Mouse (Mus musculus) heart, postnatal 0 days (tissue): ENCODE results near the gene Abhd14b.

ENCODE experiments used
- CTCF ChIP-seq: IDR thresholded peaks from 2 replicates; pipeline ENCODE4 v1.5.1; 2016; ENCODE audit warnings: antibody characterized with exemption, control low read depth, low read depth
- EP300 ChIP-seq: IDR thresholded peaks from 2 replicates; pipeline ENCODE4 v1.6.1; 2016; ENCODE audit warnings: antibody characterized with exemption, low read depth

DNA sequence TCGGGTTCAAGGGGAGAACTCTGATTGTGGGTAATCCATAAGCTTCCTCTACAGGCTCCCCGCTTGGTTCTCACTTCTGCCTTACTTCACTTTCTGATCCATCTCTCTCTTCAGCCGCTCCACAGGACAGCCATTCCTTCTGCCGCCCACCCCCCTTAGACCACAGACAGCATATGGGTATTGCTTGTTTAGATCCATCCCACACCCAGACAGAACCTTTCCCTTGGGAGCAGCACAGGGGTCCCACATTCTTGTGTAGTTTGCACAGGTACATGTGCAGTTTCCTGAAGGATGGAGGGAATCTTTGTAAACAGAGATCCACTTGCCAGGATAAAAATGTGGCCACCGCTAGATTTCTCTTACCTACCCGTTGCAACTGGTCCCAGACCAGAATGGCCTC is 5.1 kb downstream of the Abhd14b start:
- no peak for TF ChIP-seq CTCF
- TF ChIP-seq EP300, result no peak
